Mouse (Mus musculus) layer of hippocampus, postnatal 14 days (tissue): ENCODE measurements at regions not wholly inside any gene's neighbourhood (a gene's known extent, or its start where the extent isn't known, plus 50 kb on each side); places are given as distances from the start of the nearest gene placed in this dataset.

Experiments
- DNase-seq, 2 experiments: peaks; one replicate each; pipeline ENCODE4 v3.0.0; 2021 to 2022; ENCODE audit warnings: low spot score in 2 of 2, mixed read lengths in 1 of 2

- DNase-seq = no peak
These were observed 82.0 kb downstream of the Cth start for GRCm38 (mm10) chr3:157842872-157843271.

- no peak for DNase-seq
These were observed 83.6 kb downstream of the Cth start for GRCm38 (mm10) chr3:157841164-157841719.

- no peak for DNase-seq
These were observed 120.6 kb downstream of the Cth start for GRCm38 (mm10) chr3:157804307-157804706.

- no peak for DNase-seq
These were observed 121.5 kb downstream of the Cth start for GRCm38 (mm10) chr3:157803356-157803755.

- no peak for DNase-seq
These were observed 137.2 kb downstream of the Cth start for GRCm38 (mm10) chr3:157787559-157788256.

- no peak for DNase-seq
These were observed 143.8 kb downstream of the Cth start for GRCm38 (mm10) chr3:157781071-157781470.

- no peak for DNase-seq
These were observed 147.1 kb downstream of the Cth start for GRCm38 (mm10) chr3:157777779-157778178.

GRCm38 (mm10) chr3:157763487-157764199 is 161.2 kb downstream of the Cth start:
- no peak for DNase-seq

GRCm38 (mm10) chr3:157759856-157760255 is 165.0 kb downstream of the Cth start:
- no peak for DNase-seq

GRCm38 (mm10) chr3:157754826-157755225 is 170.1 kb downstream of the Cth start:
- no peak for DNase-seq

GRCm38 (mm10) chr3:157750266-157750665 is 174.6 kb downstream of the Cth start:
- DNase-seq = no peak

- DNase-seq = no peak
These were observed 176.4 kb downstream of the Cth start for GRCm38 (mm10) chr3:157748395-157749037.

GRCm38 (mm10) chr3:157743000-157743399 is 176.3 kb downstream of the Ptger3 start:
- no peak for DNase-seq

GRCm38 (mm10) chr3:157739628-157740294 is 173.1 kb downstream of the Ptger3 start:
- DNase-seq = no peak

- no peak for DNase-seq
These were observed 165.6 kb downstream of the Ptger3 start for GRCm38 (mm10) chr3:157732136-157732940.

- no peak for DNase-seq
These were observed 163.1 kb downstream of the Ptger3 start for GRCm38 (mm10) chr3:157729711-157730367.

GRCm38 (mm10) chr3:157724542-157724941 is 157.8 kb downstream of the Ptger3 start:
- DNase-seq = no peak

- no peak for DNase-seq
These were observed 156.5 kb downstream of the Ptger3 start for GRCm38 (mm10) chr3:157723184-157723583.

- peak; percentile 66 to 79 for DNase-seq
These were observed 150.7 kb downstream of the Ptger3 start for GRCm38 (mm10) chr3:157717313-157717921.

GRCm38 (mm10) chr3:157714023-157714422 is 147.3 kb downstream of the Ptger3 start:
- no peak for DNase-seq
